Mouse (Mus musculus) fibroblast of lung, adult 2 months (primary cell): ENCODE results near the gene Rbm8a.

Experiments
- DNase-seq: peaks from one replicate; pipeline ENCODE4 v3.0.0-alpha.2; 2011; ENCODE audit warnings: low read depth

Gene Rbm8a

DNA sequence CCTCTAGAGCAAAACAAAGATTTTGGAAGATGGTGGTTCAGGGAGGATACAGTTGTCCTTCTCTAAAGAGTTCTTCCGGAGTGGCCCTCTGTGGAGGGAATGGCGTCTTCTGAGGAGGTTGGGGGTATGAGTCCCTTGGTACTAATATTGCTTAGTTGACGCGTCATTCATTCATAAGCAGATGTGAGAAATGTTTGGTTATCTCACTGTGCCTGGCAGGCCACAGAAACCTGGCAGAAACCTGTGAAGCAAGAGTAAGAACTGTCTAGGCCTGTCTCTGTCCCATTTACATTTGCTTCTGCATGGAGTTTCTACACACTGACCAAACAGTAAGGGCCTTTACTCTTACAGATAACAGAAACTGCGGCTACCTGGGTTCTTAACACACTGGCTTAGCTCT lies 41.8 kb downstream of the Rbm8a start:
- no peak for DNase-seq

DNA sequence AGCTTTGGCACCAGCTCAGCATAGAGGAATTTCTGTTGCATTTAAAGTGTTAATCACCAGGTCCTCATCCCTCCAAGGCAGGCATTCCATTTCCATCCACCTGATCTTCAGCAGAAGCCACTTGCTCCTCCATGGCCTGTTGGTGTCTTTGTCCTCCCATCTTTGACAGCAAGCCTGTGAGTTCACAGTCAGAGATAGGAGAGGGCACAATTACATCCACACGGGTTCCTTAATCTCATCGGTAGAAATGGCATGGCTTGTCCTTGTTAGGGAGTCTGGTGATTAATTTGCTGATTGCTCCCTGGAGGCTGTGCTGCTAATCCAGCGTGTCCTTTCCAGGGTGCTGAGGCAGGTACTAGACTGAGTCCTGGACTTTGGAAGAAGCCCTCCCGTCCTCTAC lies 43.8 kb downstream of the Rbm8a start:
- DNase-seq, result no peak

DNA sequence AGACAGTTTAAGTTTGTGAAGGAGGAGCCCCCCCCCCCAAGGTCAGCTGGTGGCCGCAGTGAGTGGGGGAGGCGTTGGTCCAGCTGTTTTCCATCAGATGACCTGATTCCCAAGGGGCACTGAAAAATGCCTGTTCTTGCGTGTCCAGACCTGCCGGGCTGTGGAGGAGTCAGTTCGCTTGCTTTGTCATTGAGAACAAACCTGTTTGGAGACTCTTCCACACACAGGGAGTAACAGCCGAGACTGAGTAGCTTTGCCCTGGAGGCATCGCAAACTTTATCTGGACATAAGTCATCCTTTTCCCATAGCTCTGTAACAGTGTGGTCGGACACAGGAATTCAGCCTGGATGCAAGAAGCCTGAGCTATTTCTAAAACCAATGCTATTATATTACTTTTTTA lies 44.7 kb downstream of the Rbm8a start:
- no peak for DNase-seq

DNA sequence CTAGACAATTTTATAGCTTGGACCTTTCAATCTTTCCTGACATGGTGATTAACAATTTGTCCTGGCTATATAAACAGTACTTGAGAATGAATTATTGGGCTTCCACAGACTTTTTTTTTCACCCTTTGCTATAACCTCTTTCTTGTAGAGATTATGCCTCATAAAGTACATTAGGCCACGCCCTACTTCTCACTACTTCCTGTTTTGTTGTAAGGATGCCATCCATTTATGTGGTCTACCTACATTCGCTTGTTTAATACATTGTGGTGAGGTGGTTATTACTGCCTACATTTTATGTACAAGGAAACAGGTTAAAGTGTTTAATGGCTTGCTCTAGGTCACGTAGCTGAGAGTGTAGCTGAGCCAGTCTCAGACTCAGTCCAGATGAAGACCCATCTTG lies 45.4 kb downstream of the Rbm8a start:
- no peak for DNase-seq

DNA sequence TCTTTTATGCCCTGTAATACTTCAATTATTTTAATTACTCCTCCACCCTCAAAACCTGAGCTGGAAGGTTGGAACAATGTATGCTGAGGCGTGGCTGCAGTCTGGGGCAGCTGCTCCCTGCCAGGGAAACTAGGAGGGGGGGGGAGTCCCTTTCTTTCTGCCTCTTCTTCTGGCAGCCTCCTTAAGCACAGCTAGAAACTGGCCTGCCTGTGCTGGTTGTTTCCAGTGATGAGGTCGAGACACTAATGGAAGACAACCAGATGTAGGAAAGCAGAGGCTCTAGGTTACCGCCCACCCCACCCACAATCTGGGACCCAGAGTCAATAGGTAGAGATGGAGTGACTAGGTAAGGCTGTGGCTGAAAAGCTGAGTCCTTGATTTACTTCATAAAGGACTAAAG lies 46.0 kb downstream of the Rbm8a start:
- DNase-seq, result no peak

DNA sequence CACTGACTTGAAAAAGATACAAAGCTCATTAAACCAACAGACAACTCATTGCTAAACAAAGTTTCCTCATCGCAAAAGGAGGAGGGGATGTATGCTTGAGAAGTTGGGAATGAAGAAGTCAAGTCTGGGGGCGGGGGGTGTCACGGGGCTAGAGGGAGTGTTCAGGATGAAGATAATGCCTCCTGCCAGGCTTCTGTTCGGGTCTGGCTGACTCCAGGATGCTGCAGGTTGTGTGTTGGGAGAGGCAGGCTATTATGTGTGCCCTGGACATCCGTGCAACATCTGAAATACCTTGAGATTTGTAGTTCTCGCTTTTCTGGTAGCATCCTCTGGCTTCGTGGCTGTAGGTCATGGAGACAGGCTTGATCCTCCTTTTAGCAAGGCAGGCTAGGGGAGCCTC lies 48.7 kb downstream of the Rbm8a start:
- DNase-seq, result no peak

DNA sequence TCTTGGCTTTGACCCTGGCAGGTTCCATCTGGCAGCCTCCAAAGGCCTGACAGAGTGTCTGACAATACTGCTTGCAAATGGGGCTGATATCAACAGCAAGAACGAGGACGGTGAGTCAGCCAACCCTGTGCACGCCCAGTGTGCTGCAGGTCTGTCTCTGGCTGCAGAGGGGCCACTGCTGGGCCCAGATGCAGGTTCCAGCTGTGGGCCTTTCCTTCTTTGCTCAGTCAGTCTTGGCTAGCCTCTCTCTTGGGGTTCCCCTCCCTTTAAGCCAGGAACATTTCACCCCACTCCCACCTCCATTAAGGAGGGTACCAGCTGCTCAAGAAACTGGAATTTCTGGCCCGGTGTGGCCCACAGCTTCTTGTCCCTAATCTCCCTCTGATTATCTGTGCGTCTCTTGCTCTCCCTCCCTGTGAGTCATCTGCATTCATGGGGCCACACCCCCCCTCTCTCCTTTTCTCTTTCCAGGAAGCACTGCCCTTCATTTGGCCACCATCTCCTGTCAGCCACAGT lies 49.5 kb downstream of the Rbm8a start:
- no peak for DNase-seq

DNA sequence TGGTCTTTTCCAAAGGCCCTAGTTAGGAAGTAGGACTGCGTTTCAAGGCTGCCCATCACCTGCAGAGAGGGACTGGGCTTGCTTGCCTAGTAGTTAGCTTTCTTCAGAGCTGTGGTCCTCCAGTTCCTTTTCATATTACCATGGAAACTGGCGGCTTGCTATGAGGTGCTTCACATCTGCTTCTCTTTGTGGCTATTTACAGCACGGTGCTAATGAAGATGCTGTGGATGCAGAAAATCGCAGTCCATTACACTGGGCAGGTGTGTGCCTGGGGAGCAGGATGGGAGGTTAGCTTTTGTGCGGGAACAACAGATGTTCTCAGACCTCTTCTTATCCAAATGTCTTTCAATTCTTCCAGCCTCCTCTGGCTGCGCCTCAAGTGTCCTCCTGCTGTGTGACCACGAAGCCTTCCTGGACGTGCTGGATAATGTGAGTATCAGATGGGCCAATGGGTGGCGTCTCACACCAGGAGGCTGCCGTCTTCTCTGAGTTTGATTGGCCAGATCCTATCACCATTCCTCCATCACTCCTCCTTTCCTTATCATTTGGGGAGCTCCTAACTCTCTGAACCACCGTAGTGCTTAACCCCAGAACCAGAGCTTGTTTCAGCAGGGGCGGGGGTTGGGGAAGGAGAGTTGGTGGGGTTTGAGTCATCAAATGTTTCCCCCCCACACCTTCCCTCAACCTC lies 50.7 kb downstream of the Rbm8a start:
- DNase-seq, result no peak
